Comparison of ENCODE assay signal across 23 mouse cellular contexts in genomic region chr16:18955070-18955469, GRCm38 (mm10).
DNase-seq lines count a peak whose midpoint lies in the region; ATAC-seq and TF ChIP-seq lines count a peak whose summit lies in the region.
"Had no signal": no experiment of that assay in that cellular context is flagged by ENCODE, and none has a peak within 500 bp of the region (broad histone marks: within the 10 kb centered on the region; RNA-seq: fewer than 3 reads in every experiment).

No protein-coding gene starts in this region.

- no peak overlapping the region for H3K9ac ChIP-seq in intestine, embryonic 15.5 days
- H3K9ac ChIP-seq in intestine, postnatal 0 days (ENCODE audit: low read depth, low read length), result no peak overlapping the region
- no peak overlapping the region for H3K9ac ChIP-seq in stomach, postnatal 0 days (ENCODE audit: low read length)
- H3K9ac ChIP-seq: embryonic facial prominence, embryonic 12.5 days; forebrain, embryonic 13.5 days; forebrain, embryonic 15.5 days; forebrain, postnatal 0 days had no signal

- TF ChIP-seq CTCF in intestine, postnatal 0 days (IDR thresholded peaks at IDR 0.05; ENCODE audit: low read depth), result no peak
- no peak for TF ChIP-seq CTCF in stomach, postnatal 0 days (IDR thresholded peaks at IDR 0.05; ENCODE audit: low read depth)

- TF ChIP-seq EP300 in stomach, postnatal 0 days (optimal IDR thresholded peaks at IDR 0.05), result no peak

- peaks cover 37% of the 10 kb centered on the region for H3K36me3 ChIP-seq in intestine, embryonic 15.5 days
- H3K36me3 ChIP-seq in intestine, postnatal 0 days (ENCODE audit: control insufficient read depth, insufficient read depth), result peaks cover 70% of the 10 kb centered on the region
- H3K36me3 ChIP-seq in stomach, postnatal 0 days (ENCODE audit: control insufficient read depth, insufficient read depth, low read length), result peaks cover 36% of the 10 kb centered on the region

- H3K4me3 ChIP-seq in intestine, embryonic 15.5 days (replicated peaks), result no peak overlapping the region
- no peak overlapping the region for H3K4me3 ChIP-seq in intestine, postnatal 0 days (ENCODE audit: low read depth, low read length)
- no peak overlapping the region for H3K4me3 ChIP-seq in stomach, postnatal 0 days (ENCODE audit: low read depth, low read length)
- H3K4me3 ChIP-seq: embryonic facial prominence, embryonic 10.5 days; embryonic facial prominence, embryonic 12.5 days; forebrain, embryonic 13.5 days; forebrain, embryonic 15.5 days had no signal

- no peak for DNase-seq in stomach, postnatal 0 days (ENCODE audit: low spot score)
- no peak for DNase-seq in kidney, postnatal 4 days
- DNase-seq in adrenal gland, adult 8-10 months, result no peak
- DNase-seq: adrenal gland, postnatal 10 days; adrenal gland, postnatal 25 days; B cell, adult 2 months; cerebellum, adult 11-12 months; cerebellum, adult 2 months; cerebellum, adult 9-10 months; cerebellum, postnatal 10 days; cerebellum, postnatal 25 days; forebrain, postnatal 0 days had no signal

- no peak overlapping the region for H3K4me2 ChIP-seq in intestine, embryonic 15.5 days (replicated peaks)
- H3K4me2 ChIP-seq in intestine, postnatal 0 days (replicated peaks; ENCODE audit: low read depth), result no peak overlapping the region
- H3K4me2 ChIP-seq in stomach, postnatal 0 days (replicated peaks; ENCODE audit: low read depth), result no peak overlapping the region
- H3K4me2 ChIP-seq: embryonic facial prominence, embryonic 12.5 days; forebrain, embryonic 13.5 days; forebrain, embryonic 15.5 days had no signal

- peaks cover 3% of the 10 kb centered on the region; the same call in 1 of the 2 replicates for H3K9me3 ChIP-seq in intestine, embryonic 15.5 days
- no peaks in the 10 kb centered on the region for H3K9me3 ChIP-seq in intestine, postnatal 0 days (ENCODE audit: control insufficient read depth)
- H3K9me3 ChIP-seq in stomach, postnatal 0 days (ENCODE audit: control insufficient read depth, low read length), result no peaks in the 10 kb centered on the region
- H3K9me3 ChIP-seq: embryonic facial prominence, embryonic 12.5 days; G1E had no signal

- no peaks in the 10 kb centered on the region for H3K4me1 ChIP-seq in intestine, embryonic 15.5 days (replicated peaks)
- H3K4me1 ChIP-seq in intestine, postnatal 0 days (replicated peaks; ENCODE audit: control insufficient read depth, insufficient read depth, low read length), result no peaks in the 10 kb centered on the region
- H3K4me1 ChIP-seq in stomach, postnatal 0 days (replicated peaks; ENCODE audit: control insufficient read depth, insufficient read depth), result no peaks in the 10 kb centered on the region
- H3K4me1 ChIP-seq: embryonic facial prominence, embryonic 10.5 days; embryonic facial prominence, embryonic 12.5 days; forebrain, embryonic 13.5 days; forebrain, embryonic 15.5 days had no signal

- 71% methylated on average over 3 of the region's 3 CpGs for WGBS in intestine, embryonic 15.5 days
- 66% methylated on average over 3 of the region's 3 CpGs for WGBS in intestine, postnatal 0 days
- whole genome bisulfite sequencing in stomach, postnatal 0 days, result 75% methylated on average over 3 of the region's 3 CpGs

- ATAC-seq in intestine, embryonic 15.5 days, result peak; percentile 70
- 0 out of 2 replicates have a peak, but pooled peaks have one; percentile 31 for ATAC-seq in intestine, postnatal 0 days
- ATAC-seq in stomach, postnatal 0 days (ENCODE audit: low FRiP score, low TSS enrichment), result 0 out of 2 replicates have a peak, but pooled peaks have one; percentile 26
- ATAC-seq: activated CD4-positive, CD25-positive, alpha-beta regulatory T cell, adult 4 months; CD4-positive, CD25-positive, alpha-beta regulatory T cell, adult 4 months; forebrain, embryonic 13.5 days; forebrain, embryonic 15.5 days; forebrain, postnatal 0 days; Patski had no signal

- no peak overlapping the region for H3K27ac ChIP-seq in intestine, embryonic 15.5 days
- no peak overlapping the region for H3K27ac ChIP-seq in intestine, postnatal 0 days (ENCODE audit: low read depth, low read length)
- H3K27ac ChIP-seq in stomach, postnatal 0 days (replicated peaks), result no peak overlapping the region
- H3K27ac ChIP-seq: embryonic facial prominence, embryonic 10.5 days; embryonic facial prominence, embryonic 12.5 days; forebrain, embryonic 13.5 days; forebrain, embryonic 15.5 days had no signal

- no peaks in the 10 kb centered on the region for H3K27me3 ChIP-seq in intestine, embryonic 15.5 days (replicated peaks)
- H3K27me3 ChIP-seq in intestine, postnatal 0 days (replicated peaks; ENCODE audit: control insufficient read depth, insufficient read depth, low read length), result no peaks in the 10 kb centered on the region
- no peaks in the 10 kb centered on the region for H3K27me3 ChIP-seq in stomach, postnatal 0 days (ENCODE audit: control insufficient read depth, insufficient read depth, low read length)
- H3K27me3 ChIP-seq: CH12.LX; embryonic facial prominence, embryonic 12.5 days; forebrain, embryonic 13.5 days; forebrain, embryonic 15.5 days; Patski had no signal
